Mouse (Mus musculus) left cerebral cortex, adult 11 months (tissue): ENCODE measurements around the gene Hist1h2af.
"Not testable (repeated sequence)": the region's sequence is repeated elsewhere in the genome, so short reads cannot be mapped to it uniquely, and the experiment has no call there.

Experiments
- DNase-seq: peaks from one replicate; pipeline ENCODE4 v3.0.0; 2022; ENCODE audit warnings: low spot score

Gene Hist1h2af

DNA sequence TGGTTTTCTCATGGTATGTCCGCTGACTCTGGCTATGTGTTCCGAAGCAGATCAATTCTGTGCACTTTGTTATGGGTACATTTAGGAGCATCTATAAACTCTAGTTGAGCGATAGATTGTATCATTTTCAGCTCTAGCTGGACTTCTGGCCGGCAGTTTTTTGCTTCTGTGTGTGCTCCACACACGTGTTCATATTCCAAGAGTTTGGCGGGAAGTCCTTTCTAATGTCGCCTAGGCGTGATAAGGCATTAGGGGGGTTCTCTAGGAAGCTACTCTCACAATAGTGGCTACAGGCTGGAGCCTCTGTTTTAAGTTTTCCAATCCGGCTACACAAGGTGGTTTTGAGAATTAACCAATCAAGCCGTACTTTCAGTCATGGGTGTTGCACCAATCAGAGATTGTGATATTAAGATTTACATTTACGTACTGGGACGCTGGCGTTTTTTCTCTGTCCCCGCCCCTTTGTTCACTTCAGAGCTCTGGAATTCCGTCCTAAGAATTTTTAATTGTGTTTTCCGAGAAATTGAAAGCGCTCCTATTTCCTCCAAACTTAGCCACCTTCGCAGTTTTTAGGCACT lies 22.2 kb downstream of the Hist1h2af start:
- peak; percentile 86 for DNase-seq

DNA sequence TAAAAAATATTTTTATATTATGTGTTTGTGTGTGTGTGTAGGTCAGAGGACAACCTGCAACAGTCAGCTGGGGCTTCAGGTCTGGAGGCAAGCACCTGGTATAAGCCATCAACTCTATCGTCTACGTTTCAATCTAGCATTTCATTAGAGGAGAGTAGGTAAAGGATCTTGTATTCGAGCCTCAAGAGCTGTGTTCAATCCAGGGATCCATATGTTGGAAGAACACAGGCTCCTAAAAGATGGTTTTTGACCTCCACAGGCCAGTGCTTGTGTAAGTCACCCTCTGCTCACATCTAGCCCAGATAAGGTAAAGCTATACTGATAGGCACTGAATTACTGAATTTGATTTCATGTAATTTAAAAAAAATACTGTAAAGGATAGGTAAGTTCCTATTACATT lies 23.2 kb downstream of the Hist1h2af start:
- DNase-seq = no peak

GRCm38 (mm10) chr13:23560699-23561098 lies 27.0 kb downstream of the Hist1h2af start:
- not testable (repeated sequence) for DNase-seq

- not testable (repeated sequence) for DNase-seq
Measured at GRCm38 (mm10) chr13:23561531-23561882, 27.8 kb downstream of the Hist1h2af start.

DNA sequence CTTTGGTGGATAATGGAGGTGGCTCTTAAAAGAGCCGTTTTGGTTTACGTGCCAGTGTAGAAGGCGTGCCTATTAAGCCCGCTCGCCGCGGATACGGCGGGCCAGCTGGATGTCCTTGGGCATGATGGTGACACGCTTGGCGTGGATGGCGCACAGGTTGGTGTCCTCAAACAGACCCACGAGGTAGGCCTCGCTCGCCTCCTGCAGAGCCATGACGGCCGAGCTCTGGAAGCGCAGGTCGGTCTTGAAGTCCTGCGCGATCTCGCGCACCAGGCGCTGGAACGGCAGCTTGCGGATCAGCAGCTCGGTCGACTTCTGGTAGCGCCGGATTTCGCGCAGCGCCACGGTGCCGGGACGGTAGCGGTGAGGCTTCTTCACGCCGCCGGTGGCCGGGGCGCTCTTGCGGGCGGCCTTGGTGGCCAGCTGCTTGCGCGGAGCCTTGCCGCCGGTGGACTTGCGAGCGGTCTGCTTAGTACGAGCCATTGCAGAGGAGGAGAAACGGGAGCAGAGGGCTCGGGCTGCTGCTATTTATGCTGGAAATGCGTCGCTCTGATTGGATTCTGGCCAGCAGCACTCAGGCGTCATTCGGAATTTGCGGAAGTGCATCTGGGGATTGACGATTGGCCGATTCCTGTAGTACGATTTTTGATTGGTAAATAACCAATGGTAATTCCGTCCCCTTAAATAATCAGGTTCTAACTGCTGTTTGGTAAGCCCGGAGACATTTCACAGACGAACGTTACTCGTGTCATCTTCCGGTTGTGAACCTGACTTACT lies 28.4 kb downstream of the Hist1h2af start, which contains the start of gene Hist1h3e:
Hist1h3e (minus strand) TSS at position 487 of the 777 bp plus-strand sequence.
- peak; percentile 95 for DNase-seq

DNA sequence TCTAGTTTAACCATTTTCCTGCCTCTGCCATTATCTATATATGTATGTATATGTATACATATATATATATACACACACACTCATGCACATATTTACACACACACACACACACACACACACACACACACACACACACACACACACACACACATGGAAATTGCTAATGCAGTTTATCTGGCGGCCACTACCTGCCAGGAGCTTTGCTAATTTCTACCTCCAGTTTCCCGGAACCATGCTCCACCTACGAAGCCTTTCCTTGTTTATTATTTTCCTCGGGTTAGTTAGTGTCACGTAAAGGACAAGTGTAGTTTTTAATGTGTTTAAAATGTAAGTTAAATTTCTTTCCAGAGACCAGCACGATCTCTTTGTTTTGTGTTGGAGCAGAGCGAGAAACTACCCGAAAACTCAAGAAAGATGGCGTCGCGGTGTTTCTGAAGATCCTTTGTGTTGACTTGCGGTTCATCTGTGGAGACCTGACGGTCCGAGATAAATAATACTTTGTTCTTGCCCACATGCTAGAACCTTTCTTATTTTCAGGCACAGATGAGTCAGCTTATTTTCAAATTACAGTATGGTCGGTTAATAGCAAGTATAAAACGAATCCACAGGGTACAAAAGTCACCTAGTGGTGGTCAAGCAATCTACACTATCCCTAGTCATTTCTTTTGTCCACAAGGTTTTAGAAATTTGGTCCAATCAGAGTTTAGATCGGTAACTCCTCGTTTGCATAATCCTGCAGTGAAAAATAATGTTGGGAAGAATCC lies 29.2 kb downstream of the Hist1h2af start:
- no peak for DNase-seq

DNA sequence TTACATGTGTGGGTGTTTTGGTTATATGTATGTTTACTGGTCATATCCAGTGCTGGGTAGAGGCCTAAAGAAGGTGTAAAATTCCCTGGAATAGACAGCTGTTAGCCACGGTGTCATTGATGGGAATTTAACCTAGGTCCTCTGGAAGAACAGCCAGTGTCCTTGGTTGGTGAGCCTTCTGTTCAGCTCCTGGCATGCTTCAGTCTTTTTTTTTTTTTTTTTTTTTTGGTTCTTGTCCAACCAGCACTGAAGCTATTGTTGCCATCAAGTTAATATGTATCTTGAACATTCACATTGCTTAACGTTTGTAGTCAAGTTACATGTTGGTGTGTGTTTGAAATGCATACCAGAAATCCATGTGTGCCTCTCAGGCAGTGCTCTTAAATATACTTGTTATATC lies 30.8 kb downstream of the Hist1h2af start:
- no peak for DNase-seq

DNA sequence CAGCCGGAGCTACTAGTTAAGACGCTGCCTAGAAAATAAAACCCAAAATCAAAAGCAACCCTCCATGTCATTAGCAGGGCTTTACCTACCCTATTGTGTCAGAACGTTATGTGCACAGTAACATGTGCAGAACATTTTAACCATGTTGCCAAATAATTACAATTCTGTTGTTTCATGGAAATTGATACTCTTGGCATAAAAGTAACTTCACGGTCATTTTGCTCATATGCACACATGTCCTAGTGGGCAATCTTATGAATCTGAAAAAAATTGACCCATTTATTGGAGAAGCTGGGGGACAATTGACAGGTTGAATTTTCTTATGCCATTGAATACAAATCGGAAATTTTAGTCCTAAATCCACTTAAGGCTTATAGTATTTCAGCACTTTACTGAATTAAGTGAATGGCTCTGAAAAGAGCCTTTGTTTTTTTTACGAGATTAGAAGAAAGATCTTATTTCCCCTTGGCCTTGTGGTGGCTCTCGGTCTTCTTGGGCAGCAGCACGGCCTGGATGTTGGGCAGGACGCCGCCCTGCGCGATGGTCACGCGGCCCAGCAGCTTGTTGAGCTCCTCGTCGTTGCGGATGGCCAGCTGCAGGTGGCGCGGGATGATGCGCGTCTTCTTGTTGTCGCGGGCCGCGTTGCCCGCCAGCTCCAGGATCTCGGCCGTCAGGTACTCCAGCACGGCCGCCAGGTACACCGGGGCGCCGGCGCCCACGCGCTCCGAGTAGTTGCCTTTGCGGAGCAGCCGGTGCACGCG lies 36.7 kb downstream of the Hist1h2af start:
- DNase-seq = not testable (repeated sequence)

DNA sequence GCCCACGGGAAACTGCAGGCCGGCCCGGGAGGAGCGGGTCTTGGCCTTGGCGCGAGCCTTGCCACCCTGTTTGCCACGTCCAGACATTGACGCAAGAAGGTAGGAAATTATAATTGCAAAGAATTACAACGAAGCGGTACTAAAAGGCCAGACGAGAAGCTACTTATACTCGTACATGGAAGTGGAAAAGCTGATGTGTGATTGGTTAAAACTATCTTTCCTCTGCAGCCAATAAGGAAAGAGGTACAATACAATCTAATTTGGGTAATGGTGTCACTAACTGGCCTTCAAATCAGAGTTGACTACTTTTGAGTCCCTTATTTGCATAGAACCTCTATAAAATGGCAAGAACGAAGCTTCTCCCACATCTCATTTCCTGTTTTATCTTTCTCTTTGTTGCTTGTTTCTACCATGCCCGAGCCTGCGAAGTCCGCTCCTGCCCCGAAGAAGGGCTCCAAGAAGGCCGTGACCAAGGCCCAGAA lies 37.4 kb downstream of the Hist1h2af start, which contains the start of the genes Hist1h2ae and Hist1h2bg:
Hist1h2ae (minus strand) TSS at position 199 of the 482 bp plus-strand sequence.
Hist1h2bg (plus strand) TSS at position 375 of the 482 bp plus-strand sequence.
- peak; percentile 88 for DNase-seq

DNA sequence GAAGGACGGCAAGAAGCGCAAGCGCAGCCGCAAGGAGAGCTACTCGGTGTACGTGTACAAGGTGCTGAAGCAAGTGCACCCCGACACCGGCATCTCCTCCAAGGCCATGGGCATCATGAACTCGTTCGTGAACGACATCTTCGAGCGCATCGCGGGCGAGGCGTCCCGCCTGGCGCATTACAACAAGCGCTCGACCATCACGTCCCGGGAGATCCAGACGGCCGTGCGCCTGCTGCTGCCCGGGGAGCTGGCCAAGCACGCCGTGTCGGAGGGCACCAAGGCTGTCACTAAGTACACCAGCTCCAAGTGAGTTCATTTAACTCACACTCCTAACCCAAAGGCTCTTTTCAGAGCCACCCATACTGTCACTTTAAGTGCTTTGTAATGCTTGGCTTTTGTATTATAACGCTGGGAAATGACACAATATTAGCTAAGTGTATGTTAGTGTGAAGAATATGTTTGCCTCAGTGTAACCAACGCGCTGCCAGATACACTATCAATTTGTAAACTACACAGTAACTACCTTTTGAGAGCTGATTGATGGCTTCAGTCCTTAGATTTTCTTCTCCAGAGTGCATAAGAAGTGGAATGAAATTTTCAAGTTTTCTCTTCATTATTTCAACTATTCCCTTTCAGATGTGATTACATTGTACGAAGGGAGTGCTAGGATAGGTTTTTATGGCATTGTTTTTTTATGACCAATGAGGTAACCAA lies 38.0 kb downstream of the Hist1h2af start:
- DNase-seq = not testable (repeated sequence)

DNA sequence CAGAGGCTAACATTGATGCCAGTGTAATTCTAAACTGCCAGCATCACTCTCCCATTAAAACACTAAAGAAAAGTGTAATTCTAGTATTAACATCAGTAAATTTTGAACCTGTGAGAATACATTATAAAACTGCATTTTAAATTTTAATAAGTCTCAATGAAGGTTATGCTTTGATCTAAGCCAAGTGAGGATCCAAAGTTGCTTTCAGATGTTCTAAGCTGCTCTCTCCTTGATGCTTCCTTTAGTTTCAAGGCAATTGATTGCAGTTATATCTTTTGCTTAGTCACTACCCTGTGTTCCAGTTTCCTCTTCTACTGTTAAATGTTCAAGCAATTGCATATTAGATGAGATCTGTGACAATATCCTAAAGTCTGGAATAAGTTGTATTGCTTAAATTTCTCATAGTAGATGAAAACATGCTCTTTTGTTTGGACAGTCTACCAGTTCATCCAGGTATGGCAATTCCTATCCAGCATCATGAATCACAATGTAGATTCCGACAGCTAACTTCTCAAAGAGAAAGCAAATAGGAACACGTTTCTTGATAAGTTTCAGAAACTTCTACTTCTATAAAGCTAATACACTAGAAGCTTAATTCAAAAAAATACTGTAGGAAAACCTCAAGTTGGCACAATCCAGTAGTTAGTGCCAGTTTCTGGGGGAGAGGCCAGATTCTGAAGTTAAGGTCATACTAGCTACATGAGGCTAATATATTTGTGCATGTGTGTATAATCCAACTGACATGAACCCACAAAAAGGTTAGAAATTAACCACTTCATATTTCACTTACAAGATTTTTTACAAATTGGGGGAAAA lies 38.7 kb downstream of the Hist1h2af start:
- DNase-seq = no peak

DNA sequence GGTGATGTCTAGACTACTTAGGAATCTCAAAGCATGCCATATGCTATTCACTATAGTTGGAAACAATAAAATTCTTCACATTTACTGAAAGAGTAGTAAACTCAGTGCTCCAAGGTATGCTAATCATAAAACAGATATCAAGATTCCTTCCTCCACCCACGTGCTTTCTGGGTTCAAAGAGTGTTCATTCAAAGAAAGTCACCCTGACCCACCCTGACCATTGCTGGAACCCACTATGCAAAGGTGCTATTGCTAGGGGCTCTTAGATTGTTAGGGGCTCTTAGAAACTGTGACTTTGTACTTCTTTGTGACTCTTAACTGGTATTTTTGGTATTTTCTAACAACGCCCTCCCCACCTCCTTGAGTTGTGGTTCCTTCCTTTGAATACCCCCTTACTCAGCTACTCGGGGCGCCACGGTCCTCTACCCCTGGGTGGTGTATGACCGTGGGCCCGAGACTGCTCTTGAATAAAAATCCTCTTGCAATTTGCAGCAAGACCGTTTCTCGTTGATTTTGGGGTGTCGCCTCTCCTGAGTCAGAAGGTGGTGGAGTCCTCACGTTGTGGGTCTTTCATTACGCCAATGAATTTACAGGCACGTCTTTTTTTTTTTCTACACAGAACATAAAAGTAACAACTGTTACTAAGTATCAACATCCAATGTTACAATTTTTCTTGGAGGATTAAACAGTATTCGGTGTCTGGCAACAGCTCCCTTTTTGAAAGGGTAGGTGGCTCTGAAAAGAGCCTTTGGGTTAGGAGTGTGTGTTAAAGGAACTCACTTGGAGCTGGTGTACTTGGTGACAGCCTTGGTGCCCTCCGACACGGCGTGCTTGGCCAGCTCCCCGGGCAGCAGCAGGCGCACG lies 39.6 kb downstream of the Hist1h2af start:
- DNase-seq = not testable (repeated sequence)

GRCm38 (mm10) chr13:23573898-23574524 lies 40.3 kb downstream of the Hist1h2af start, which contains the start of the genes Hist1h2bf and Hist1h2ad:
Gene Hist1h2bf (minus strand): TSS chr13:23574196.
Gene Hist1h2ad (plus strand): TSS chr13:23574381.
- peak; percentile 95 for DNase-seq

DNA sequence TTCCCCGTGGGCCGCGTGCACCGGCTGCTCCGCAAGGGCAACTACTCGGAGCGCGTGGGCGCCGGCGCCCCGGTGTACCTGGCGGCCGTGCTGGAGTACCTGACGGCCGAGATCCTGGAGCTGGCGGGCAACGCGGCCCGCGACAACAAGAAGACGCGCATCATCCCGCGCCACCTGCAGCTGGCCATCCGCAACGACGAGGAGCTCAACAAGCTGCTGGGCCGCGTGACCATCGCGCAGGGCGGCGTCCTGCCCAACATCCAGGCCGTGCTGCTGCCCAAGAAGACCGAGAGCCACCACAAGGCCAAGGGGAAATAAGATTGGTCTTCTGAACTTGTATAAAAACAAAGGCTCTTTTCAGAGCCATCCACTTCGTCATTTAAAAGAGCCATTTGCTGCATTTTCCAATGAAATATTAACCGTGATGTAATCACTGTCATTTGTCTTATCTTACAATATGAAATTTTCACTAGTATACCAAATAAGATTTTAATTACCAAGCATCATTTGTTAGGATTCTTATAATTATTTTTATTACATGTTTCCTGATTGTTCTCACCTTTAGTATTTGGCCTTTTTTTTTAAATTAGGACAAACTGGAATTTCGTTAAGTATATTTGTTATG lies 41.0 kb downstream of the Hist1h2af start:
- not testable (repeated sequence) for DNase-seq

DNA sequence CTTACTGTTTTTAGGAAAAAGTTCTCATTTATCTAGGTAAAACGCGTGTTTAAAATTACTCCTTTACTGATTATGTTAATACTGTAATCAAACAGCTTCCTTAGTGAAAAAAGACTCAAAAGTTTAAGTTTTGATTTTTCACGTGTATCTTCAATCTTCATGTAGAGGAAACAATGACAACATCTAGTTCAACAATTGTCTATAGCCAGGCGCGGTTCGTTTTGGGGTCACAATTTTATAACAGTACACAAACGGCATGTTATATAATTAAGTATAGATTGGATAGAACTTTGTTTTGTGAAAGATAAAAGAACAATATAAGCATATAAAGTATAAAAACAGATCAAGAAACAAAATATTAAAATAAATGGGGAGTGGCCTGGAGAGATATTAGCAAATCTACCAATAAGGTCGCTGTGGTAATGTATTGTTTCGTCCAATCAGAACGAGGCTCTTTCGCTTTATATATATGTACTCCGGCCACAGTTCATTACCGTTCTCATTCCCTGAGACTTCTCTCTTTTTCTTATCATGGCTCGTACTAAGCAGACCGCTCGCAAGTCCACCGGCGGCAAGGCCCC lies 41.7 kb downstream of the Hist1h2af start, which contains the start of gene Hist1h3d:
Hist1h3d (plus strand) TSS at position 493 of the 581 bp plus-strand sequence.
- peak; percentile 80 for DNase-seq

DNA sequence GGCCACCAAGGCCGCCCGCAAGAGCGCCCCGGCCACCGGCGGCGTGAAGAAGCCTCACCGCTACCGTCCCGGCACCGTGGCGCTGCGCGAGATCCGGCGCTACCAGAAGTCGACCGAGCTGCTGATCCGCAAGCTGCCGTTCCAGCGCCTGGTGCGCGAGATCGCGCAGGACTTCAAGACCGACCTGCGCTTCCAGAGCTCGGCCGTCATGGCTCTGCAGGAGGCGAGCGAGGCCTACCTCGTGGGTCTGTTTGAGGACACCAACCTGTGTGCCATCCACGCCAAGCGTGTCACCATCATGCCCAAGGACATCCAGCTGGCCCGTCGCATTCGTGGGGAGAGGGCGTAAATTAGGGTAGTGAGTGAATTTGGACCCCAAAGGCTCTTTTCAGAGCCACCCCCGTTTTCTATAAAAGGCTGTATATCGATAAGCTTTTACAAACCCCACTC lies 42.2 kb downstream of the Hist1h2af start:
- DNase-seq = not testable (repeated sequence)

- DNase-seq = no peak
Measured at GRCm38 (mm10) chr13:23576351-23576881, 42.7 kb downstream of the Hist1h2af start.
